Mouse (Mus musculus): ENCODE results near the gene Prnd. TPM values are rescaled to one million over a fixed set of nuclear protein-coding genes. Genes with fewer than 3 reads are reported as not detected.
A peak's percentile ranks its signal among the peaks of the same experiment; 100 is the strongest.

Gene Prnd
- total and polyA plus RNA-seq, 3 experiments: 0.76 to 11.4 (median 5.6) TPM

- no peak for DNase-seq (ENCODE audit: extremely low read depth)
- Histone ChIP-seq H3K9me3 (replicated peaks; ENCODE audit: low read length) (no peaks in the 10 kb centered on the region), H3K36me3 (replicated peaks in 1 of 2; ENCODE audit: control insufficient read depth in 1 of 2, insufficient read depth in 1 of 2, low read length in 1 of 2) (no peaks in the 10 kb centered on the region), H3K4me1 (ENCODE audit: control insufficient read depth in 1 of 2, insufficient read depth in 2 of 2) (peaks cover 4 to 31% of the 10 kb centered on the region in 2 experiments), H3K27ac (ENCODE audit: insufficient read depth, low read depth) (no peak overlapping the region), H3K4me2 (ENCODE audit: insufficient read depth, low read depth, poor library complexity, severe bottlenecking) (no peak overlapping the region), H3K9ac (ENCODE audit: insufficient read depth, low read depth) (no peak overlapping the region), H3K4me3 (replicated peaks in 1 of 3; ENCODE audit: low read depth in 2 of 3, low read length in 2 of 3, poor library complexity in 1 of 3) (no peak overlapping the region), H3K79me2 (replicated peaks; ENCODE audit: control insufficient read depth, extremely low read depth, insufficient read depth, poor library complexity, severe bottlenecking) (no peaks in the 10 kb centered on the region), H3K27me3 (replicated peaks) (peaks cover 6% of the 10 kb centered on the region)
- in situ Hi-C loops (cut with MboI; ENCODE audit: low pct_ligation_motif_present, low pct_unique_long_range_greater_than_20kb, low sequenced_read_pairs): no loop called here
- TF ChIP-seq EP300 (IDR thresholded peaks at IDR 0.05; ENCODE audit: low read length): no peak
- TF ChIP-seq NELFE (IDR thresholded peaks at IDR 0.05; ENCODE audit: low read depth, low read length): no peak
- TF ChIP-seq TCF12 (IDR thresholded peaks at IDR 0.05; ENCODE audit: low read depth, low read length): no peak
- no peak for TF ChIP-seq MYC (IDR thresholded peaks at IDR 0.05; ENCODE audit: low read depth, low read length)
- no peak for TF ChIP-seq CHD1 (IDR thresholded peaks at IDR 0.05; ENCODE audit: low read depth, low read length)
- no peak for TF ChIP-seq SMC3 (IDR thresholded peaks at IDR 0.05; ENCODE audit: low read depth, low read length)
- no peak for TF ChIP-seq POLR2AphosphoS2 (IDR thresholded peaks at IDR 0.05; ENCODE audit: low read depth, low read length)
- TF ChIP-seq POLR2A (IDR thresholded peaks at IDR 0.05; ENCODE audit: low read depth, low read length): no peak
- no peak for TF ChIP-seq USF1 (IDR thresholded peaks at IDR 0.05; ENCODE audit: low read depth, low read length)
- dilution Hi-C loops (cut with MboI; ENCODE audit: extremely low pct_ligation_motif_present, extremely low pct_unique_long_range_greater_than_20kb, low sequenced_read_pairs): no loop called here
These were observed 43.4 kb upstream of the Prnd start for GRCm38 (mm10) chr2:131907311-131907710.

DNA sequence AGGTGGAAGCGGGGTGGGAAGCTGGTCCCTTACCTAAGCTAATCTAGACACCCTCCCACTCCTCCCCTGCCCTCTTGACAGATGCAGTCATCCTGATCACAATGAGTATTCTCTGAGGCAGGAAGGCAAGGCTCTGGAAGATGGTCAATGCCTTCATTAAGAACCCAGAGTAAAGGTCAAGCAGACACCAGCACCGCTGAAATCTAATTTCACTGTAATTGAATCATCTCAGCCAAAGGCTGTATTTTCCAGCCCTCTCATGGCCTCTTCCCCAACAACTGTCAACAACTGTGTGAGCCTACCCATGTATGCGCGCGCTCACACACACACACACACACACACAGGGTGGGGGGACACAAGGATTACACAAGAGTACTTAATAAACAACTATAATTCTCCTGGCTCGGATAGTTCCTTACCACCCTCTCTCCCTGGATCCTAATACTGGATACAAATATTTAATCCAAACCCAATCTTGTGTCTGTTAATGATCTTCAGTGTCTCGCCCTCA lies 42.3 kb upstream of the Prnd start:
- H3K4me3 ChIP-seq (replicated peaks in 1 of 3; ENCODE audit: low read depth in 2 of 3, low read length in 2 of 3, poor library complexity in 1 of 3): no peak overlapping the region
- in situ Hi-C loops (cut with MboI; ENCODE audit: low pct_ligation_motif_present, low pct_unique_long_range_greater_than_20kb, low sequenced_read_pairs): no loop called here
- H3K4me1 ChIP-seq (ENCODE audit: control insufficient read depth in 1 of 2, insufficient read depth in 2 of 2): peaks cover 0 to 24% of the 10 kb centered on the region in 2 experiments; a peak in 3 of 4 replicates
- H3K9ac ChIP-seq (ENCODE audit: insufficient read depth, low read depth): no peak overlapping the region
- peaks cover 6% of the 10 kb centered on the region for H3K27me3 ChIP-seq (replicated peaks)
- DNase-seq (ENCODE audit: extremely low read depth): no peak
- H3K36me3 ChIP-seq (replicated peaks in 1 of 2; ENCODE audit: control insufficient read depth in 1 of 2, insufficient read depth in 1 of 2, low read length in 1 of 2): no peaks in the 10 kb centered on the region
- no peak overlapping the region for H3K4me2 ChIP-seq (ENCODE audit: insufficient read depth, low read depth, poor library complexity, severe bottlenecking)
- H3K79me2 ChIP-seq (replicated peaks; ENCODE audit: control insufficient read depth, extremely low read depth, insufficient read depth, poor library complexity, severe bottlenecking): no peaks in the 10 kb centered on the region
- dilution Hi-C loops (cut with MboI; ENCODE audit: extremely low pct_ligation_motif_present, extremely low pct_unique_long_range_greater_than_20kb, low sequenced_read_pairs): no loop called here
- H3K9me3 ChIP-seq (replicated peaks; ENCODE audit: low read length): no peaks in the 10 kb centered on the region
- H3K27ac ChIP-seq (ENCODE audit: insufficient read depth, low read depth): no peak overlapping the region
- TF ChIP-seq ZC3H11A (IDR thresholded peaks at IDR 0.05; ENCODE audit: low read depth, low read length): no peak
- TF ChIP-seq MXI1 (IDR thresholded peaks at IDR 0.05; ENCODE audit: low read depth, low read length): no peak
- no peak for TF ChIP-seq EP300 (IDR thresholded peaks at IDR 0.05; ENCODE audit: low read length)
- TF ChIP-seq HCFC1 (IDR thresholded peaks at IDR 0.05; ENCODE audit: low read depth, low read length): no peak
- no peak for TF ChIP-seq CHD1 (IDR thresholded peaks at IDR 0.05; ENCODE audit: low read depth, low read length)

DNA sequence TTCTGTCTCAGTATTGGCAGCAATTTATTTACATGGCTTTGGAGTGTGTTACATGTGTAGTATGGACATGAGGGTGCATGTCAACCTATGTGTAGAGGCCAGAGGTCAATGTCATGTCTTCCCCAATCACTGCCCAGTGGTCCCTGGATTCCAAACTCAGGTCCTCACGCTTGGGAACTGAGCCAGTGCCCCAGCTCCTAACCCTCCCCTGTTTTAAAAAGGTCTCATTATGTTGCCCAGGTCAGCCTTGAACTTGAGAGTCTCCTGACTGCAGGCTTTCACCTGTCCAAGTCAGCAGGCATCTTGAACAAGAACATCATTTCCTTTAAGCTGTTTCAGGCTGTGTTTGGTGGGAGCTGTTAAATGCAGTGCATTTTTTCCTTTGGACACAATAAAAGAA lies 41.8 kb upstream of the Prnd start:
- dilution Hi-C loops (cut with MboI; ENCODE audit: extremely low pct_ligation_motif_present, extremely low pct_unique_long_range_greater_than_20kb, low sequenced_read_pairs) (no loop called here), in situ Hi-C loops (cut with MboI; ENCODE audit: low pct_ligation_motif_present, low pct_unique_long_range_greater_than_20kb, low sequenced_read_pairs) (no loop called here)
- no peak for TF ChIP-seq POLR2A (IDR thresholded peaks at IDR 0.05; ENCODE audit: low read depth, low read length)
- no peak for TF ChIP-seq NELFE (IDR thresholded peaks at IDR 0.05; ENCODE audit: low read depth, low read length)
- H3K4me2 ChIP-seq (ENCODE audit: insufficient read depth, low read depth, poor library complexity, severe bottlenecking): peak overlapping the region; percentile 63; the same call in 1 of the 2 replicates
- no peak overlapping the region for H3K9ac ChIP-seq (ENCODE audit: insufficient read depth, low read depth)
- no peak for DNase-seq (ENCODE audit: extremely low read depth)
- H3K79me2 ChIP-seq (replicated peaks; ENCODE audit: control insufficient read depth, extremely low read depth, insufficient read depth, poor library complexity, severe bottlenecking): no peaks in the 10 kb centered on the region
- H3K4me3 ChIP-seq (replicated peaks in 1 of 3; ENCODE audit: low read depth in 2 of 3, low read length in 2 of 3, poor library complexity in 1 of 3): no peak overlapping the region
- H3K27me3 ChIP-seq (replicated peaks): peaks cover 6% of the 10 kb centered on the region
- H3K4me1 ChIP-seq (ENCODE audit: control insufficient read depth in 1 of 2, insufficient read depth in 2 of 2): peaks cover 0 to 24% of the 10 kb centered on the region in 2 experiments; a peak in 3 of 4 replicates
- H3K36me3 ChIP-seq (replicated peaks in 1 of 2; ENCODE audit: control insufficient read depth in 1 of 2, insufficient read depth in 1 of 2, low read length in 1 of 2): peaks cover 0 to 3% of the 10 kb centered on the region in 2 experiments
- H3K27ac ChIP-seq (ENCODE audit: insufficient read depth, low read depth): no peak overlapping the region
- H3K9me3 ChIP-seq (replicated peaks; ENCODE audit: low read length): no peaks in the 10 kb centered on the region

Data from CH12.LX (cell line).